Mouse (Mus musculus) monocyte, adult 2 months (primary cell): ENCODE measurements around the gene Sec14l1.

Experiments
- DNase-seq, 2 experiments: peaks; one replicate each; pipeline ENCODE4 v3.0.0; 2022; ENCODE audit warnings: low spot score in 2 of 2, low read depth in 1 of 2

Sec14l1 gene

GRCm38 (mm10) chr11:117107837-117108236 lies 7.1 kb upstream of the Sec14l1 start:
- DNase-seq = no peak

DNA sequence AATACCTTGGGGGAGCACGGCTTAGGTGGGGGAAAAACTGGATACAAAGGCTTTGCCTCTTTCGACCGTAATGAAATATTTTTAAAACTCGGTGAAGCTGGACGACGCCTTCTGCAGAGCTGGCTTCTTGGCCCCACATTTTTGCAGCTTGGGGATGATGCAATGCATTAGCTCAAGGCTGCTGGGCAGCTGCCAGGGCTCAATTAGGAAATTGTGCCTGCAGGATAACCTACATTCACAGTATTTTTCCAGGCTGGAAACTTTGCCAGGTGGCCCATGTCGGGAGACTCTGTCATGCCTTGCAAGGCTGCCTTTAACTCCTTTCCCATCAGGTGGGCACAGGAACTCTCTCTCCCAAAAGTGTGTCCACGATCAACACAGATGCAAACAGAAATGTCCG lies 6.4 kb upstream of the Sec14l1 start:
- no peak for DNase-seq

DNA sequence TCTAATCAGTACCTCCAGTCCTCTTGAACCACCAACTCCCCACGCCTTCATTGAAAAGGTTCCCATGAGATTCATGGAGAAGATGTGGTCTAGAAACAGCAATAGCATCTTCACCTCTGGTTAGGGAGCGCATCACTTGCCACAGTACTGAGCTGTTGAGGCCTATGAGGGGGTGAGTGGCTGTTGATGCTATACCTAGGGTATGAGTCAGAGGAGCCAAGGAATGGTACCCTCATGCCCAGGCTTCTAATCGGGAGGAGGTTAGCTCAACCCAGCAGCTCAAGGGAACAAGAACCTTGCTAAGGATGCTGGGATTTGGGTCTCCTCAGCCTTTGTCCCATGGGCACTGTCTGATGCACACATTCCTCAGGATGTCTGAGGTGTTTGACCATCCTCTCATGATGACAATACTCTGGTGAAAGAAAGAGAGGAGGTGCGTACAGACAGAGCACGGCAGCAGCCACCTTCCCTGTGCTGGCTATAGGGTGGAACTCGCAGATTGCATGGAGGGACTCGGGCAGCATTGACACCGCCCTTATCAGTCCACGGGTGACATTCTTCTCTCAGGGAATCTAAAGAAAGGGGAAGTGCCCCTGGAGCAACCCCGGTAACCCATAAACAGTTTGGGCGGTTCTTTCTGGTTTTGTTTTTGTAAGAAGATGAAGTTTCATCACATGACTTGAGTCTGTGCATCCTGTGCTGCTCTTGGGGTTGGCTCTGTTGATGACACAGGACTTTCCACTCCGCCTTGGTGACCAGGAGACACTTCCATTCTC lies 5.6 kb upstream of the Sec14l1 start:
- peak; percentile 39 to 64 for DNase-seq

DNA sequence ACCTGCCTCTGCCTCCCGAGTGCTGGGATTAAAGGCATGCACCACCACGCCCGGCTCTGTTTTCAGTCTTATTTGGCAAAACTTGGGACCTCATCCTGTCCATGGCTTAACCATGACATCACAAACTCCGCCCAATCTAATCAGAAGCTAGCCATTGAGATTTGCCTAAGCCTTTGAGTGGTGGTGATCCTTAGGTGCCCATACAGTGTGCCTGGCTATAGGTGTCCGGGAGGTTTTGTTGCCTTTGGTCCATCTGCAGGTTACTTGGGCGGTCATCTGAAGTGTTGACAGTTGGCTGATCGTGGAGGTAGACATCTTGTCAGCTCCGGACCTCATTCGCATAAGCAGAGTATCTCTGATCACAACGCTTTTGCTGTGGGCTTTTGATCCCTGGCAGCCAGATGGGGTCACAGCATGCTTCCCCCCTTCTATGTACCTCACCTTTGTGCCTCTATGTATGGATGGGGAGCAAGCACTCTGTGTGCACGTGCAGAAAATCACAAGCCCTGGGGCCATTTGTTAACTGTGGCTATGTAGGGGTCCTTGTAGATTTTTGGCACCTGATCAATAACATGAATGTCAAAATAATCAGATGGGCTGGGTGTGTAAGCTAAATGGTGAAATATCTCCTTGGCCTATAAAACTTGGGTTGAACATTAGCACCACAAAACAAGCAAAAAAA lies 2.9 kb upstream of the Sec14l1 start:
- DNase-seq = no peak

GRCm38 (mm10) chr11:117112649-117113051 lies 2.3 kb upstream of the Sec14l1 start:
- no peak for DNase-seq

DNA sequence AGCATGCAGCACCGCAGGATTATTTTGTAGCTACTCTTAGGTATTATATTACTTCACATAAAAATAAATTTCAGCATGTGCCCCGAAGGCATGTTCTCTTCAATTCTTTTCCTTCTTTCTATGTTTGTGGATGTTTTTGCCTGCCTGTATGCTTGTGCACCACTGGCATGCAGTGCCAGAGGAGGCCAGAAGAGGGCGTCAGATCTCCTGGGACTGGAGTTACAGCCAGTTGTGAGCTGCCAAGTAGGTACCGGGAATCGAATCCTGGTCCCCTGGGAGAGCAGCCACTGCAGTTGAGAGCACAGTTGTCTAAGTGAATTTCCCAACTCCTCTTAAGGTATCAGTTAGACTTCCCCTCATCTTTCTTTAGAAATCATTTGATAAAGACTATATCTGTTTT lies 1.6 kb upstream of the Sec14l1 start:
- DNase-seq = no peak

- DNase-seq = no peak
Measured at GRCm38 (mm10) chr11:117114231-117114591, 757 bp upstream of the Sec14l1 start.

DNA sequence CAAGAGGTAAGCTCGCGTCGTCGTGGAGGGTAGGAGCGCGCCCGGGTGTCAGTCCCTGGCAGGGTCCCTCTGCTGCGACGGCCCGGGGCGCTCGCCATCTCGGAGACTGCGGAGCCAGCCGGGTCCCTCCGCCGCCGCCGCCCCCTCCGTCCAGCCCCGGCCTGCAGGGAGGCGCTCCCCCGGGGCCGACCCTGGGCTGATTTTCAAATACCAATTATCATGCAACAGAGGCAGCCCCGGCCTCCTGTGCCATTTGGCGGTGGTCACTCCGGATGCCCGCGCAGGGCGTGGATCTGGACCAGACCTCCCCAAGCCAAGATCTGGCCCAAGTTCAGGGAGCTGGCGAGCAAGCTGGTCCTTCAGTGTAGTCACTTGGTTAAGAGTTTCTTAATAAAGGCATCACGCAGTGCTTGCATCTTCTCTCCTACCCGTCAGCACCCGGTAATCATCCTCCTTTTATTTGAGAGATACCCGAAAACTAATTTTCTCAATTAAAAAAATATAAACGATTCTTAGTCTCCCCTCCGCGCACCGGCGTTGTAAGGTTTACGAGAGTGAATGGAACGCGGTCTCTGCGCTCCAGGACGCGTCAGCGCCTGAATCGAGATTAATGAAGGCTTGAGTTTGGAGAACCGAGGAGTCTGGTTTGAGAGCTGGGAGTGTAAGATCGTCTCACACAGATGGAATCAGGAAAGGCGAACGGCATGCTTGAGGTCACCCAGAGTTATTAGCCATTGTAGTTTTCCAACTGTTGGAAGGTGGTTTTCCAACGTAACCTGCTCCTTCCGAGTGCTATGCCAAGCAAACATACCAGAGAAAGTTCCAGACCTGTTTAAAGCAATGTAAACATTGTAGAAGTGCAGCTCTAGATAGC lies 615 bp downstream of the Sec14l1 start:
- DNase-seq = no peak

GRCm38 (mm10) chr11:117116350-117117303 lies 1.7 kb downstream of the Sec14l1 start:
- DNase-seq = no peak

- DNase-seq = no peak
Measured at GRCm38 (mm10) chr11:117117321-117117720, 2.4 kb downstream of the Sec14l1 start.

DNA sequence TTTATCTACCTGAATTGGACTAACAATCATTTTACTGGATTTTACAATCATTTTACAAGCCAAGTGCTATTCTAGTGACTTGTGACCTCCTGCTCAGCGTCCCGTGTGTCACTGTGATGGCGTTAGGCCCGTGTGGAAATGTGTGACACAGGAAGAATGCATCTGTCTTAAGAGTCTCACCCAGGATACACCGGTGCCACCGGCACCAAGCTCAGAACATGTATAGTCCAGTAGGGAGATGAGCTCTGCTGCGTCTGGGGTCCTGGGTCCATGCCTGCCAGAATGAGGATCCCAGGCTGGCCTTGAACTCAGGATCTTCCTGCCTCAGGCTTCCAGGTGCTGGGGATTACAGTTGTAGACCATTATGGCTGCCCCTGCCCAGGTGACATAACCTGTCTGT lies 2.8 kb downstream of the Sec14l1 start:
- no peak for DNase-seq

DNA sequence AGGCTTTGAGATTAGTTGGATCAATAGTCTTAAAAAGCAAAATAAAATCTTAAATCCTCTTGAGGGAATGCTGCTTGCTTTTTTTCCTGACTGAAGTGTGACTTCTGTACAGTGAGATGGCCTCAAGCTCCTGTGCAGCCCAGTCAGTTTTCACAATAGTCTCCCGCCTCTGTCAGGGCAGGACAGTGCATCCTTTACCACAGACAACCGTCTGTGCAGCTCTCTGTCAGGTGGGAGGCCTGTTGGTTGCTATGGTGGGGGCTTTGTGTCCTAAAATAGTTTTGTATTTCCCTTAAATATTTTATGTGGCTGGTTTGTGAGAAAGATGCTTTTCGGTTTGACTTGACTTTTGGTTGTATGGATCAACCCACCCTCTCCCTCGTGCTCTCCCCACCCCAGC lies 3.3 kb downstream of the Sec14l1 start:
- no peak for DNase-seq

GRCm38 (mm10) chr11:117118721-117119321 lies 3.9 kb downstream of the Sec14l1 start:
- DNase-seq = no peak

GRCm38 (mm10) chr11:117119723-117120122 lies 4.8 kb downstream of the Sec14l1 start:
- DNase-seq = no peak

DNA sequence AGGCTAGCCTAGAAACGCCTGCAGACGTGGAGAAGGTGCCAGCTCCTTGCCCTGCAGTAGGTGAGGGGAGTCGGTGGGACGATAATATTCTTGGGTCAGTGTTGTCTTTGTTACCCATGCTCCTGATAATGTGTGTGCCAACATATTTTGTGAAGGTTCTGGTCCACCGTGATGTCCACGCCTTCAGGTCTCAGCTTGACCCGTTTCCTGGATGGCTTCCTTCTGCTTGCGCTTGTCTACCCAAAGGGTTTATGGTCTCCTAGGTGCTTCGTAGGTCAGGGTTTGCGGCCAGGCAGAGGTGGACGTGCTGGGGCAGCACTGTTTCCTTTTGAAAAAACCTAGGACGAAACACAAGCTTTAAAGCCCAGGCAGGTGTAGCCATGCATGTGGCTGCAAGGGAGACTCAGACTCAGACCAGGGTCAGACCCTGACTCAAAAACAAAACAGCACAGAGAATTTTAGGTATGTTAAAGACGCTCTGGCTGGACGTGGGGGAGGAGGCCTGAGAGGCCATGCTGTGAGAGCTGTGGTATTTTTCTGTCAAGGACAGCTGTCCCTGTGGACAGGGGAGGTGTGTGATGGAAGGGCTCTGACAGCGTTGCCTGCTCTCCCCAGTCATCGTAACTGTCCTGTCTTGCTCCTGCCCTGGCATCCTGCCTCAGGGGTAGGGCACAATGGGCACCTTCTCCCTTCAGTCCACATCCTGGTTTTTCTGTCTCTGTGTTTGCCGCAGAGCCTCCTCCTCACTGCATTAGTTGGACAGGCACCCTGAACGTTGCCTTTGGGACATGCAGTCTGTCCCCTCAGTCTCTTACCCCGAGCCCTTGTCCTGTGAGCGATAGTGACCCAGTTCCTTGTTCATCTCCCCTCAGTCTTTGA lies 5.6 kb downstream of the Sec14l1 start:
- DNase-seq = no peak

DNA sequence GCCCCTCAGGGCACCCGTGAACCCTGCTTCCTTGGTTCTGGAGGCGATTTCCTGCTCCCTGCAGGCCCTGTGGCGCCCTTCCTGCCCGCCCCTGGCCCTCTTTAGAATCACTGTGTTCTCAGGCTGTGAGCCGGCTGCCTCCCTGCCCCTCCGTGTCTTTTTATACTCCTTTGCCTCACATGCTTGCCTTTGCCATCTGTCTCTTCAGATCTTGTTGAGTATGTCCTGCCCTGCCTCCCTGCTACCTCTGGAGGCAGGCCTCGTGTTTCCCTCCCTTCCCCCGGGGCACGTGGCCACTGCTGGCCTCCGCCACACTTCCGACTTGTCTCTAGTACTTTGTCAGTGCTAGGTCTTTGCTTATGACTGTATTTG lies 6.2 kb downstream of the Sec14l1 start:
- DNase-seq = no peak

- DNase-seq = no peak
Measured at GRCm38 (mm10) chr11:117121954-117122353, 7.0 kb downstream of the Sec14l1 start.

GRCm38 (mm10) chr11:117123418-117124085 lies 8.6 kb downstream of the Sec14l1 start:
- no peak for DNase-seq

- no peak for DNase-seq
Measured at GRCm38 (mm10) chr11:117124539-117124938, 9.6 kb downstream of the Sec14l1 start.
